Mouse (Mus musculus) liver, embryonic 15.5 days (tissue): Measurements from ENCODE around the gene Slc2a5. TPM values are rescaled to one million over a fixed set of nuclear protein-coding genes. Genes with fewer than 3 reads are reported as not detected.

Source experiments
- ATAC-seq: fragments of 200-750 bp; cut with Nextera tagmentation; 2 replicates; pipeline ENCODE4 v1.8.0; 2017; ENCODE audit warnings: moderate number of reproducible peaks, mild to moderate bottlenecking, moderate library complexity; ENCODE audit not compliant: insufficient read depth
- H3K27ac ChIP-seq: fragments of 300-500 bp; sonication (generic); replicated peaks from 2 replicates; pipeline ENCODE4 v1.5.1; 2015; ENCODE audit warnings: mild to moderate bottlenecking, inconsistent platforms
- H3K27me3 ChIP-seq: fragments of 300-500 bp; sonication (generic); 2 replicates; pipeline ENCODE4 v1.6.1; 2015; ENCODE audit warnings: mild to moderate bottlenecking, inconsistent platforms
- H3K36me3 ChIP-seq: fragments of 300-500 bp; sonication (generic); replicated peaks from 2 replicates; pipeline ENCODE4 v1.6.1; 2015; ENCODE audit warnings: moderate library complexity, mild to moderate bottlenecking, inconsistent platforms
- H3K4me1 ChIP-seq: fragments of 300-500 bp; sonication (generic); replicated peaks from 2 replicates; pipeline ENCODE4 v1.6.1; 2015; ENCODE audit warnings: inconsistent platforms
- H3K4me2 ChIP-seq: fragments of 300-500 bp; sonication (generic); 2 replicates; pipeline ENCODE4 v1.6.1; 2015; ENCODE audit warnings: moderate library complexity, mild to moderate bottlenecking, inconsistent platforms
- H3K4me3 ChIP-seq: fragments of 300-500 bp; sonication (generic); replicated peaks from 2 replicates; pipeline ENCODE4 v1.5.1; 2015; ENCODE audit warnings: mild to moderate bottlenecking, inconsistent platforms
- H3K9ac ChIP-seq: fragments of 300-500 bp; sonication (generic); 2 replicates; pipeline ENCODE4 v1.6.1; 2015; ENCODE audit warnings: moderate library complexity, mild to moderate bottlenecking, inconsistent platforms
- H3K9me3 ChIP-seq: fragments of 300-500 bp; sonication (generic); replicated peaks from 2 replicates; pipeline ENCODE4 v1.6.1; 2016; ENCODE audit warnings: inconsistent platforms
- WGBS: fragments of 180-500 bp; shearing (Covaris S2); methylation state at CpG from one replicate; pipeline ENCODE4 v1.1.7; 2015; ENCODE audit warnings: mixed read lengths; ENCODE audit not compliant: insufficient replicate concordance; 5-methylcytosine and 5-hydroxymethylcytosine counted together
- polyA plus RNA-seq: library from polyadenylated mRNA; unstranded; fragments of >200 nt; fragmentation: Nextera tagmentation; extraction: Ambion mirVana; gene quantifications from 2 replicates; pipeline ENCODE4 v1.2.1, GENCODE M21; 2015

Gene Slc2a5
- polyA plus RNA-seq, 1 experiment from 2014 or later: 0.21 TPM

GRCm38 (mm10) chr4:150087161-150087889, 31.8 kb upstream of the Slc2a5 start, which contains the start of gene Gpr157:
Gene Gpr157, plus strand, starts transcription at chr4:150087365.
- peak; percentile 94 for ATAC-seq
- Histone ChIP-seq H3K27me3 (peaks cover 43% of the 10 kb centered on the region), H3K9ac (peak within 1 kb of the TSS; percentile 58), H3K9me3 (no peaks in the 10 kb centered on the region), H3K4me3 (peak within 1 kb of the TSS; percentile 59), H3K4me2 (peak within 1 kb of the TSS; percentile 89), H3K36me3 (no peaks in the 10 kb centered on the region), H3K4me1 (peaks cover 15% of the 10 kb centered on the region), H3K27ac (0 out of 2 replicates have a peak within 1 kb of the TSS, but pooled peaks have one; percentile 24)
- under 1% methylated on average over 50 of the region's 56 CpGs for WGBS

- Histone ChIP-seq H3K4me1 (peaks cover 15% of the 10 kb centered on the region), H3K27me3 (peaks cover 45% of the 10 kb centered on the region), H3K36me3 (no peaks in the 10 kb centered on the region), H3K4me2 (peak overlapping the region; percentile 89), H3K27ac (0 out of 2 replicates have a peak overlapping the region, but pooled peaks have one; percentile 24), H3K9me3 (no peaks in the 10 kb centered on the region), H3K9ac (peak overlapping the region; percentile 58), H3K4me3 (peak overlapping the region; percentile 59)
- ATAC-seq: no peak
- WGBS: 17% methylated on average over 29 of the region's 29 CpGs
These were observed 31.1 kb upstream of the Slc2a5 start for GRCm38 (mm10) chr4:150087890-150088530.

GRCm38 (mm10) chr4:150089121-150089520, 30.0 kb upstream of the Slc2a5 start:
- ATAC-seq: no peak
- H3K36me3 ChIP-seq: no peaks in the 10 kb centered on the region
- peaks cover 46% of the 10 kb centered on the region for H3K27me3 ChIP-seq
- H3K27ac ChIP-seq: no peak overlapping the region
- no peaks in the 10 kb centered on the region for H3K9me3 ChIP-seq
- peaks cover 17% of the 10 kb centered on the region for H3K4me1 ChIP-seq
- H3K4me3 ChIP-seq: no peak overlapping the region
- H3K4me2 ChIP-seq: 0 out of 2 replicates have a peak overlapping the region, but pooled peaks have one; percentile 7
- WGBS: 53% methylated on average over 10 of the region's 10 CpGs
- no peak overlapping the region for H3K9ac ChIP-seq

GRCm38 (mm10) chr4:150091887-150092582, 27.0 kb upstream of the Slc2a5 start:
- Histone ChIP-seq H3K4me2 (no peak overlapping the region), H3K4me1 (peaks cover 15% of the 10 kb centered on the region), H3K9ac (no peak overlapping the region), H3K36me3 (no peaks in the 10 kb centered on the region), H3K27ac (no peak overlapping the region), H3K4me3 (no peak overlapping the region), H3K27me3 (peaks cover 46% of the 10 kb centered on the region), H3K9me3 (no peaks in the 10 kb centered on the region)
- ATAC-seq: no peak
- 71% methylated on average over 18 of the region's 18 CpGs for WGBS

- no peak for ATAC-seq
- Histone ChIP-seq H3K4me3 (no peak overlapping the region), H3K4me1 (peaks cover 12% of the 10 kb centered on the region), H3K27ac (no peak overlapping the region), H3K27me3 (peaks cover 45% of the 10 kb centered on the region), H3K9ac (no peak overlapping the region), H3K9me3 (no peaks in the 10 kb centered on the region), H3K36me3 (no peaks in the 10 kb centered on the region), H3K4me2 (no peak overlapping the region)
- WGBS: 36% methylated on average over 3 of the region's 3 CpGs
These were observed 26.5 kb upstream of the Slc2a5 start for GRCm38 (mm10) chr4:150092583-150092902.

- H3K4me1 ChIP-seq: peaks cover 4% of the 10 kb centered on the region; the same call in 1 of the 2 replicates
- no peak overlapping the region for H3K9ac ChIP-seq
- H3K36me3 ChIP-seq: no peaks in the 10 kb centered on the region
- H3K4me2 ChIP-seq: no peak overlapping the region
- H3K9me3 ChIP-seq: no peaks in the 10 kb centered on the region
- H3K27ac ChIP-seq: no peak overlapping the region
- 37% methylated on average over 11 of the region's 12 CpGs for WGBS
- peaks cover 33% of the 10 kb centered on the region; the same call in 1 of the 2 replicates for H3K27me3 ChIP-seq
- ATAC-seq: no peak
- no peak overlapping the region for H3K4me3 ChIP-seq
These were observed 25.3 kb upstream of the Slc2a5 start for GRCm38 (mm10) chr4:150093560-150094462.

- Histone ChIP-seq H3K9ac (no peak overlapping the region), H3K27me3 (peaks cover 26% of the 10 kb centered on the region; the same call in 1 of the 2 replicates), H3K4me1 (peaks cover 4% of the 10 kb centered on the region; the same call in 1 of the 2 replicates), H3K4me2 (no peak overlapping the region), H3K36me3 (no peaks in the 10 kb centered on the region), H3K27ac (no peak overlapping the region), H3K9me3 (no peaks in the 10 kb centered on the region), H3K4me3 (no peak overlapping the region)
- WGBS: 63% methylated on average over 5 of the region's 5 CpGs
- no peak for ATAC-seq
These were observed 24.7 kb upstream of the Slc2a5 start for GRCm38 (mm10) chr4:150094463-150094789.

- WGBS: 58% methylated on average over 7 of the region's 7 CpGs
- no peaks in the 10 kb centered on the region for H3K9me3 ChIP-seq
- no peak for ATAC-seq
- H3K36me3 ChIP-seq: no peaks in the 10 kb centered on the region
- no peak overlapping the region for H3K9ac ChIP-seq
- H3K27ac ChIP-seq: no peak overlapping the region
- no peak overlapping the region for H3K4me2 ChIP-seq
- H3K4me1 ChIP-seq: peaks cover 4% of the 10 kb centered on the region; the same call in 1 of the 2 replicates
- H3K4me3 ChIP-seq: no peak overlapping the region
- peaks cover 17% of the 10 kb centered on the region; the same call in 1 of the 2 replicates for H3K27me3 ChIP-seq
These were observed 22.8 kb upstream of the Slc2a5 start for GRCm38 (mm10) chr4:150096309-150096708.

- 64% methylated on average over 4 of the region's 4 CpGs for WGBS
- Histone ChIP-seq H3K27ac (no peak overlapping the region), H3K4me2 (no peak overlapping the region), H3K4me3 (no peak overlapping the region), H3K36me3 (no peaks in the 10 kb centered on the region), H3K27me3 (peaks cover 10% of the 10 kb centered on the region; the same call in 1 of the 2 replicates), H3K9me3 (no peaks in the 10 kb centered on the region), H3K9ac (no peak overlapping the region), H3K4me1 (peaks cover 4% of the 10 kb centered on the region; the same call in 1 of the 2 replicates)
- ATAC-seq: no peak
These were observed 21.2 kb upstream of the Slc2a5 start for GRCm38 (mm10) chr4:150097847-150098246.

GRCm38 (mm10) chr4:150098880-150099279, 20.2 kb upstream of the Slc2a5 start:
- H3K27me3 ChIP-seq: peaks cover 7% of the 10 kb centered on the region; the same call in 1 of the 2 replicates
- H3K27ac ChIP-seq: no peak overlapping the region
- no peak overlapping the region for H3K9ac ChIP-seq
- H3K36me3 ChIP-seq: no peaks in the 10 kb centered on the region
- ATAC-seq: no peak
- H3K4me1 ChIP-seq: peaks cover 4% of the 10 kb centered on the region; the same call in 1 of the 2 replicates
- 13% methylated on average over 10 of the region's 10 CpGs for WGBS
- no peak overlapping the region for H3K4me3 ChIP-seq
- H3K9me3 ChIP-seq: no peaks in the 10 kb centered on the region
- H3K4me2 ChIP-seq: no peak overlapping the region
